Mouse (Mus musculus): ENCODE results near the gene Aptx.

Gene Aptx

GRCm38 (mm10) chr4:40651055-40651454, 51.9 kb downstream of the Aptx start:
- 92% methylated on average over 2 of the region's 2 CpGs for WGBS

- 53% methylated on average over 5 of the region's 5 CpGs for WGBS
Observed at GRCm38 (mm10) chr4:40649111-40649510, 53.9 kb downstream of the Aptx start.

GRCm38 (mm10) chr4:40643567-40643966, 59.4 kb downstream of the Aptx start:
- 60% methylated on average over 5 of the region's 5 CpGs for WGBS

- 83% methylated on average over 4 of the region's 4 CpGs for WGBS
Observed at GRCm38 (mm10) chr4:40640991-40641390, 62.0 kb downstream of the Aptx start.

All from cerebral cortex, adult 2 months (tissue).